Mouse (Mus musculus): ENCODE measurements at regions not wholly inside any gene's neighbourhood (a gene's known extent, or its start where the extent isn't known, plus 50 kb on each side); places are given as distances from the start of the nearest gene placed in this dataset.

GRCm38 (mm10) chr4:103441383-103441782, 127.8 kb downstream of the Oma1 start:
- TF ChIP-seq CTCF (IDR thresholded peaks at IDR 0.05; ENCODE audit: low read depth) (no peak), EP300 (optimal IDR thresholded peaks at IDR 0.05) (no peak)
